Mouse (Mus musculus) retina, adult 2 months (tissue): Measurements from ENCODE around the gene Prps1.
A peak's percentile ranks its signal among the peaks of the same experiment; 100 is the strongest.
"Not testable (repeated sequence)": the region's sequence is repeated elsewhere in the genome, so short reads cannot be mapped to it uniquely, and the experiment has no call there.

ENCODE experiments used
- DNase-seq: peaks from one replicate; pipeline ENCODE4 v3.0.0-alpha.2; 2012; ENCODE audit warnings: low read depth, low spot score

The Prps1 gene

GRCm38 (mm10) chrX:140456279-140456731, at the start of gene Prps1:
TSS of gene Prps1 (plus strand) at chrX:140456613.
- DNase-seq = peak; percentile 71

GRCm38 (mm10) chrX:140407593-140407992, 48.8 kb upstream of the Prps1 start:
- no peak for DNase-seq

GRCm38 (mm10) chrX:140418467-140418866, 37.9 kb upstream of the Prps1 start:
- DNase-seq = no peak

- DNase-seq = no peak
Observed at GRCm38 (mm10) chrX:140427124-140427523, 29.3 kb upstream of the Prps1 start.

DNA sequence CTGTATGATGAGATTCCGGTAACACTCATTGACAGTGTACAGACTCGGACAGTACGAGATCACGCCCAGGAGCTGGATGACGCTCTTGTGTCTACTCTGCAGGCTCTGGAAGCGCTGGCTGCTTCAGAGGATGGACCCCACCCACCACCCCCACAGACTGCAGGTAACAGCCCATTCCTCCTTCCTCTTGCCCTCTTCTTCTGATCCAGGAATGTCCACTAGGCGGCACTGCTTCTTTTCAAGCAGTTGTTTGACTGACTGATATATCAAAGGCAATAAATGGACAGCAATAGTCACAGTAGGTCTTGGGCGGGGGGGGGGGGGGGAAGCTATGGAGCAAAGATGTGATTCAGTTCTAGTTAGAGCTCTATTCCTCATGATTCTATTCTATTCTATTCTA, 28.2 kb upstream of the Prps1 start:
- DNase-seq = no peak

GRCm38 (mm10) chrX:140429985-140430384, 26.4 kb upstream of the Prps1 start:
- DNase-seq = no peak

DNA sequence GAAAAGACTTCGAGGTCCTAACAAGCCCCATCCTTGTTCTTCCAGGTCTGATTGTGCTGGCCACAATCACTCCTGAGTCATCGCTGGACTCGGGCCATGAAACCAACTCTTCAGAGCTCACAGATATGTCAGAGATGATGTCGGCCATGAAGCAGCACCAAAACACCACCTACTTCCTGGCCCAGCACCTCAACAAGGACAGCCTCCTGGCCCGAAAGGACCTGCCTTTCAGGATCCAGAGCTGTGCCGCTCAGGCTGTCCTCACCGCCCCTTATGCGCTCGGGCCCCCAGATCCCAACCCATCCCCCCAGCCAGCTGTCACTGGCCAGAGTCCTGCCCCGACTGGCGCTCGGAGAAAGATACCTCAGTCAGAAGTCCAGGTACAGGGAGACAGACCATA, 25.9 kb upstream of the Prps1 start:
- no peak for DNase-seq

DNA sequence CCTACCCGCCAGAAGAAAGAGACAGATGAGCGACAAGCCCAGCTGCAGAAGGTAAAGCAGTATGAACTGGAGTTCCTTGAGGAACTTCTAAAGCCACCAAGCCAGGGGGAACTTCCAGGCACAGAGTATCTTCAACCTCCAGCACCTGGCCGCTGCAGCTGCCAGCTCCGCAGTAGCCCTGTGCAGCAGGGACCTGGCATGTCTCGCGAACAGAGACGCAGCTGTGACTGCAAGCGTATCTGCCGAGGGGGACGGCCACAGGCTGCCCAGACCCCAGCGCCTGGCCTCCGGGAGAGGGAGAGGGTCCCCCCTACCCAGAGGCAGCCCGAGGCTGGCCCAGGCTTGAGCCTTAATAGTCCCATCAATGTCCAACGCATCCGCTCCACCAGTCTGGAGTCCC, 24.4 kb upstream of the Prps1 start:
- DNase-seq = no peak

DNA sequence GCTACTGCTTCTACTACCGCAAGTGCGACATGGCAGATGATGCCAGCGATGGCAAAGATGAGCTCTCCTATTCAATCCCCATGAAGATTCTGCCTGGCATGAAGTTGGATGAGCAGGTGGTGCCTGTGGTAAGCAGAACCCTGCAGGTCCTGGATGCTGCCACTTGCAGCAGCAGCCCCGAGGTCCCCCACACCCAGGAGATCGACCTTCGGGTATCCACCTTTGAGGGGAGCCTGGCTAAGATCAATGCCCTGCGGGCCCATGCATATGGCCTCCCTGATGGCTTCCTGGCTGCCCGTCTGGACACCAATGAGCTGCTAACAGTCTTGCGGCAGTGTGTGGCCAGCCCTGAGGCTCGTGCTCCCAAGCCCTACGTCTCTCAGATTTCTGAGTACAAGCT, 23.6 kb upstream of the Prps1 start:
- no peak for DNase-seq

- DNase-seq = no peak
Observed at GRCm38 (mm10) chrX:140437906-140438305, 18.5 kb upstream of the Prps1 start.

DNA sequence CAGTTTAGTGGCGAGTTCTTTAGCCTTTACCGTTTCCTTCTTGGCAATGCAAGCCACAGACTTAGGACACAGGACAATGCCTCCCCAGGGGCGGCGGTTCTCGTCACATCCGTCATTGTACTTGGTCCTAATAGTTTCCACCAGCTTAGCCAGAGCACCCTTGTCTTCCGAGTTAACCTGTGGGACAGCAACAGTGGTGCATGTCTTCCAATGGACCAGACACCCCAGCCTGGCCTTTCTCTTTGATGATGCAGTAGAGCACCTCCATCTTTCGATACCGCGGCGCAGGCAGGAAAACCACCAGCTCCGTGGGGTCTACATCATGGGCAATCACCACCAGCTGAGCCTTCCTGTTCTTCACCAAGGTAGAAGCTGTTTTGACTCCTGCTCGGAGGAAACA, 10.9 kb upstream of the Prps1 start:
- DNase-seq = no peak

DNA sequence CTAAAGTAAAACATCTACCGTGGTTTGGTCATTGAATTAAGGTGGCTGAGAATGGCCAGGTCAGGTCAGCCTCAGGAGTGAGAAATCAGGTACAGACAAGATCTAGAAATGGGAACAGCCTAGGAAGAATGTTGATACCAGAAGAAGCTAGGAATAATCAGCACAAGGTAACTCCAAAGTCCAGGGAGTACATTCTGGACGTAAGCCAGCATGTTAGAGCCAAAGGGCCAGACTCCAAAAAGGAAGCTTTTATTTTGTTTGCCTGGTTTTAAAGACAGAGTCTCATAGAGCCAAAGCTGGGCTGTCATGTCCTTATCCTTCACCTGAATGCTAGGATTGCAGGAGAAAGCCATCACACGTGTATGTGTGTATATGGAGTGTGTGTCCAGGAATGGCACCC, 6.3 kb upstream of the Prps1 start:
- no peak for DNase-seq

GRCm38 (mm10) chrX:140456751-140457491, 508 bp downstream of the Prps1 start:
- DNase-seq = no peak

DNA sequence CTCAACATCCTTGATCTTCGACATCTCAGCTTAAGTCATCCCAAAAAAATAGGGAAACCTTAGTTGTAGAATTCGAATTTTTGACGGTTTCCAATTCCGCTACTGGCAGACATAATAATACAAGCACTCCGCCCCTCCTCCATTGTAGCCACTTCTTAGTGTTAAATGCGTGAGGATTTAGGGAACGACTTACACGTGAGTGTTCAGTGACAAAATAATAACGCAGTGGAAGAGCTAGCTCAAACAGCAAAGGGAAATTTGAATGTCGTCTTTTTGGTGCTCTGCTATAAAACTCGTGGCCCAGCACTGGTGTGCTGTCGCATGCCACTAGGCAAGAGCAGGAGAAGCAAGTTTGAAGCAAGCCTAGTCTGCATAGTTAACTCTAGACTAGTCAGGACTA, 1.1 kb downstream of the Prps1 start:
- DNase-seq = no peak

DNA sequence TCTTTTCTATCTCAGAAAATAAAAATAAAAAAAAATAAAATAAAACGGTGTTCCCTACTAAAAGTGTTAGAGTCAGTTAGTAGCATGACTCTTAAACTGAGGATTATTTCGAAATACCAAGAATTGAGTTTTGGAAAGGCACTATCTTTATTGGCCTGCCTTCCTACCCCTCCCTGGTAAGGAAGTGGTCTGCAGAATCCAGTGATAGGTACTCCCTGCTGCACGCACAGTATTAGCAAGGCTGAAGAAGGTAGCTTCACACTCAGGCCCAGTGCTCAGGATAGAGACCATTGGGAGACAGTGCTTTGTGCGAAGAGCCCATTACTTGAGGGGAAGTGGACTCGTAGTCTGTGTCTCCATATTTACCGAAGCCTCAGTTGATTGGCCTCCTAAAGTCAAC, 21.8 kb downstream of the Prps1 start:
- no peak for DNase-seq

- no peak for DNase-seq
Observed at GRCm38 (mm10) chrX:140479171-140479570, 22.8 kb downstream of the Prps1 start.

DNA sequence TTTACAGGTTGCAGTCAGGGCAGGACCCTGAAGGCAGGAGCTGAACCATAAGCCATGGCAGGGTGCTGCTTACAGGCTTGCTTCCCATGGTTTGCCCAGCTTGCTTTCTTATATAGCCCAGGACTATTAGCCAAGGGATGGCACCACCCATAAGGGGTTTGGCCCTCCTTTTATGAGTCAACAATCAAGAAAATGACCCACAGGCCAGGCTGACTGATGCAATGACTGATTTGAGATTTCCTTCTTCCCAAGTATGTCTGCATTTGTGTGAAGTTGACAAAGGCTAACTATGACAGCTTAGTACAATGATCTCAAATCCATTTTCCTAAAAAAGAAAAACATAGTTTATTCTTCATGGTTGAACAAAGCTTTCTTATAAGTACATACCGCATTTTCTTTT, 32.8 kb downstream of the Prps1 start:
- DNase-seq = no peak

DNA sequence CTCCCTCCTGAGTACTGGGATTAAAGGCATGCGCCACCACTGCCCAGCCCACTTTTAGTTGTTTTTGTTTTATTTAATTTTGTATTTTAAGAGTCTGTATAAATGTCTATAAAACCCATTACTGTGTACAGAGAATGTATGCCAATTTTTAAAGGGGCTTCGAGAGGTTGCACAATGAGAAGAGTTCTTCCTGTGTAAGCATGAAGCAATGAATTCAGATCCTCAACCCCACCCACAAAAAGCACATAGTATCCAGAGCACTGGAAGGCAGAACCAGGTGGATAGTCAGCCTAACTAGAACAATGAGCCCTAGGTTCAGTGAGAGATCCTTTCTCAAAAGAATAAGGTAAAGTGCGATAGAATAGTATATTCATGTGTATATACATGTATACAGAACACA, 33.8 kb downstream of the Prps1 start:
- DNase-seq = no peak

DNA sequence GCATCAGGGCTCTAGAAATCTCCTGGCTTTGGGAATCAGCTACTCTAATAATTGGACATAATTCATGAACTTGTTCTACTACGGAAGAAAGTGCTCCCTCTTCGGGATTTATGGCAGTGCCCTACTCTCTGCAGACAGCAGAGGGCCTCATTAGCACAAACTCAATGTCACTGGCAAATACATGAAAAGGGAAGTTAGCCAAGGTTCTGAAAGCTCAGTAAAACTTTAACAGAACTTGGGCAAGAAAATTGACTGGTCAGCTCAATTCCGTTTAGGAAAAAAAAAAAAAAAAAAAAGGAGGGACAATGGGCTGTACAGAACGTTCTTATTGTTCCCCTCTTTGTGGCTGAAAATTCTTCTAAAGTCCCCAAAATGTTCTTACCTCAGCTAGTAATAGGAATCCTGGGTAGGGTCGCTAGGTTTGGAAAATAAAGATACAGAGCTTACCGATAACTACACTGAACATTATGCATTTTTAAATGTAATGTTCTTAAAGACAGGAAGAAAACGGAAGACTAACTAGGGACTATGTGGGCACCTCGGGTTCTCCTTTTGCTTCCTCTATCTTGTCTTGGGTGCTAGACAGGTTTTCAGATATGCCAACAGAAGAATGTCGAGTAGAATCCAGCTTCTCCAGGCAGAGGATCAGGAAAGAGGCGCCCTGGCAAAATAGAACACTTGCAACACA, 35.6 kb downstream of the Prps1 start:
- peak; percentile 3 for DNase-seq

DNA sequence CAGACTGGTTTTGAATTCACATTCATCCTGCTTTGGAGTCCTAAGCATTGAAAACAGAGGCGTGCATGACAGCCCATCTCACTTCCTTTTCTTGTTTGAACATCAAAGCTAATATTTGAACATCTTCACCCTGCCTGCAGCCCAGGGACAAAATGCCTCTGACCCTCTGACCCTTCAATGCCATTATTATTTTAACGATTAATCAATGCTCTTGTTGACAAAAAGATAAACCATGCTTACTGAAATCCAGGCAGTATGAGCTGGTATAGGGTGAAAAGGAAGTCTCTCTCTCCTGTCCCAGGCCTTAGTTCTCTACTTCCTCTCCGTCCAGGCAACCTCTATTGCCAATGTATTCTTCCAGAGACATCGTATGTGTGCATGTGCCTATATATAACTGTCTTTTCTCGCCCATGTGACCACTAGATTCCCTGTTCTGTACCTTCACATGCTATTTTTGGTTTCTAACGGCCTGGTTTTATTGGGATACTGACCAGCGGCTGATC, 37.2 kb downstream of the Prps1 start:
- no peak for DNase-seq

- no peak for DNase-seq
Observed at GRCm38 (mm10) chrX:140494170-140494569, 37.8 kb downstream of the Prps1 start.

GRCm38 (mm10) chrX:140498431-140498830, 42.0 kb downstream of the Prps1 start:
- not testable (repeated sequence) for DNase-seq

DNA sequence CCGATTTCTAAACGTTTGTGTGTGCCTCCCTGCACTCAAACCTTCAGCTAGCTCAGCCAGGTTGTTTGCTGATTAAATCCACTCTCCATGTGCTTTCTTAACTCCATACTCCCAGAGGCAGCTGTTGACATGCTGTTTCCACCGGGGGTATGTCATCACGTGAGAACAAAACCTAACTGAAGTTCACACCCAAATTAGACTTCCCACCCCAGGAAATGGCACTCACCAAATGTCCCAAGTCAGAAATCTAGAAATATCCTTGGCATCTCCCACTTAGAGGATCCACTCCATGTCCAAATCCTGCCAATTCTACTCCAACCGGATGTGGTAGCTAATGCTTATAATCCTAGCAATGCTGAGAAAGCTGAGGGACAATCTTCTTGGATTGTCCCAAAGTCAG, 43.9 kb downstream of the Prps1 start:
- no peak for DNase-seq
